Mouse (Mus musculus) megakaryocyte, adult 5-6 weeks (primary cell): ENCODE results near the gene Dus2. TPM values are rescaled to one million over a fixed set of nuclear protein-coding genes. Genes with fewer than 3 reads are reported as not detected.
"Not testable (repeated sequence)": the region's sequence is repeated elsewhere in the genome, so short reads cannot be mapped to it uniquely, and the experiment has no call there.

ENCODE experiments used
- ATAC-seq: 2 replicates; pipeline ENCODE4 v1.8.0; 2016; ENCODE audit warnings: mild to moderate bottlenecking, inconsistent platforms; ENCODE audit not compliant: poor library complexity, severe bottlenecking
- total RNA-seq, 2 experiments: library from RNA; stranded (forward) in 1 of 2; stranded (reverse) in 1 of 2; fragments of 153-499, 151-499 nt in 1 of 2; fragments of 221-1000, 200-1000 nt in 1 of 2; gene quantifications; 2 replicates each; pipeline versions ENCODE4 v1.2.3 to v1.2.4; 2015 to 2017

Dus2 gene
- total RNA-seq, 2 experiments from 2014 or later, result 4.3 to 6.0 TPM

DNA sequence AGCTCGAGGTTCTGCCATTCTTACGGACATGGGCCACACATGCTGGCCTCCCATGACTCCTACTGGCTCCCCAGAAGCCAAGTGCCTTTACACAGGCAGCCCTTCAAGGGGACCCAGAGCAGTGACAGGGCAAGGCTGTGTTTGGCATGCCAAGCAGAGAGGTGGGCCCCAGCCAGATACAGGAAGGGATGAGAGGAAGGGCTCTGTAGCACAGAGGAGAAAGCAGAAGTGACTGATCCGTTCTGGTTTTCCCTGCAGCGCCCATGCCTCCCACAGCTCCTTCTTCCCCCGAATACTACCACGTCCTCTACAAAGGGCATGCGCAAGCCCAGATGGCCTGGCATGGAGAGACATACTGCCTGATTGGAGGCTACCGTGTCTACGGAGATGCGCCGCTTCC is 7.7 kb upstream of the Dus2 start:
- ATAC-seq, result peak; percentile 97

DNA sequence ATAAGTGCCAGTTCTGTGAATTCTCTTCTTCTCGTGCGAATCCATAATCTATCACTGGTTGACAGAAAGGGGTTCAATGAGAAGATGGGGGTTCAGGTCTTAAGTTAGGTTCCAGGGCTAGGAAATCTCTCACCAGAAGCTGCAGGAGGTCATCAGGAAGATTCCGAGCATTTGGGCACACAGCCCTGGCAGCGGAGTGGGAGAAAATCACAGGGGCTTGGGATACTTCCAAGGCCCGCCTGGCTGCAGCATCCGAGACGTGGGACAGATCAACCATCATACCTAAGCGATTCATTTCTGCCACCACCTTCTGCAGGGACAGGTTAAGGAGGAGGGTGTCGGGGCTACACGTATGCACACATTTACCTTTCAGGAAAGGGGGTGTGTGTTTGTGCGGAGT is 2.6 kb upstream of the Dus2 start:
- ATAC-seq, result no peak

DNA sequence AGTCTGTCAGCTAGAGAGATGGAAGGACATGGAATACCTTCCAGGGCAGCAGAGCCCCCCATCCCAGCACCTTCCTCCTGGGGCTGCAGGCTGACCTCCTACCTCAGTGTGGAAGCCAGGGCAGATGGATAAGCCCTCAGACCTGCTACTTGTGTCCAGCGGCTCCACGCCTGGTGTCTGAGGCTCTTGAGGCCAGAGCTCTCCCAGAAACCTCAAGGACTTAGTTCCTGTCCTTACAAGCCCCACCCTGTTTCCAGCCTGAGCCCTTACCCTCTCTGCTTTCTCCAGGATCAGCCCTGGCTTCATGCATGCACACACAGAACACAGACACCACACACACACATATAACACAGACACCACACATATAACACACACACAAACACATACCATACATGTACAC is 409 bp downstream of the Dus2 start:
- no peak for ATAC-seq

DNA sequence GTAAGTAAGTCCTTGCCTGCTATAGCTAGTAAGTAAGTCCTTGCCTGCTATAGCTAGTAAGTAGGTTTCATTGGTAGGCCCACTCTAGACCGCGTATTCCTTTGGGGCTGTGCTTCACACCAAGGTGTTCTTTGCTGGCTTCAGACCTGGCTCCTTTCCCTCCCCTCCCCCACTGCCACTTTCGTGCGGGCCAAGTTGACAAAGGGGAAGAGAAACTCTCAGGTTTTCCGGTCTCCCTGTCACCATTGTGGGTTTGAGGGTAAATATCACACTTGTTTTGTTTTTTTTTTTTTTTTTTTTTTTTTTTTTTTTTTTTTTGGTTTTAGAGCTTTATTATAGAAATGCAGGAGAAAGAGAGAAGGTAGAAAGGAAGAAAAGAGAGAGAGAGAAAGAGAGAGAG is 1.4 kb downstream of the Dus2 start:
- 0 out of 2 replicates have a peak, but pooled peaks have one; percentile 13 for ATAC-seq

DNA sequence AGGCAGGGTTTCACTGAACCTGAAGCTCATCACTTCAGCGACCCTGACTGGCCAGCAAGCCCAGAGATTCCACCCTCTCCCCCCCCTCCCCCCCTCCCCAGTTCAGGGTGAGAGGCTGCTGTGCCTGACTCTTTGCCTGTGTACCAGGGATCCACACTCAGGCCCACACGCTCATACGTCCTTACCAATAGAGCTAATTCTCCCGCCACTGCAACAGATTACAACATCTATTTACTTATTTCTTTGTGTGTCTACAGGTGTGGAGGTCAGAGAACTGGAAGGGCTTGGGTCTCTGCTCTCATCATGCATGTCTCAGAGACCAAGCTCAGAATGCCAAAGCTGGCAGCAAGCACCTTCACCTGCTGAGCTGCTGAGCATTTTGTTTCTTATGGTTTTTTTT is 2.1 kb downstream of the Dus2 start:
- ATAC-seq, result no peak

DNA sequence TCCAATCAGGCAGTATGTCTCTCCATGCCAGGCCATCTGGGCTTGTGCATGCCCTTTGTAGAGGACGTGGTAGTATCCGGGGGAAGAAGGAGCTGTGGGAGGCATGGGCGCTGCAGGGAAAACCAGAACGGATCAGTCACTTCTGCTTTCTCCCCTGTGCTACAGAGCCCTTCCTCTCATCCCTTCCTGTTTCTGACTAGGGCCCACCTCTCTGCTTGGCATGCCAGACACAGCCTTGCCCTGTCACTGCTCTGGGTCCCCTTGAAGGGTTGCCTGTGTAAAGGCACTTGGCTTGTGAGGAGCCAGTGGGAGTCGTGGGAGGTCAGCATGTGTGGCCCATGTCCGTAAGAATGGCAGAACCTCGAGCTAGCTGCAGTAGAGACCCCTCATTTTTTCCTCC is 5.2 kb downstream of the Dus2 start:
- peak; percentile 92 for ATAC-seq

DNA sequence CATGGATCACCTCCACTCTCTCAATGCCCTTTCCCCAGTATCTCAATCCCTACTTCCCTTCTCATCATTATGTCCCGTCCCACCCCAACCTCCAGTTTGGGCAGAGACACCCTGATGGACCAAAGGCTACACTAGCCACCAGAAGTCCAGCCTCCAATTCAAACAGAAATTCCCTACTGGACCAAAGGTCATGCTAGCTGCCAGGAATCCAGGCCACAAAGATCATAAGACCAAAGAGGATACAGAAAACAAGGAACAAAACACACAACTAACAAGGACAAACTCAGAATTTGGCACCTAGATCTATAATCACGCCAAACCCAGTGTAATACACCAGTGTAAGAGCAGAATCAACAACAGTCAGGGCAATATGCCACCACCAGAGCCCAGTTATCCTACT is 7.8 kb downstream of the Dus2 start:
- ATAC-seq, result no peak

DNA sequence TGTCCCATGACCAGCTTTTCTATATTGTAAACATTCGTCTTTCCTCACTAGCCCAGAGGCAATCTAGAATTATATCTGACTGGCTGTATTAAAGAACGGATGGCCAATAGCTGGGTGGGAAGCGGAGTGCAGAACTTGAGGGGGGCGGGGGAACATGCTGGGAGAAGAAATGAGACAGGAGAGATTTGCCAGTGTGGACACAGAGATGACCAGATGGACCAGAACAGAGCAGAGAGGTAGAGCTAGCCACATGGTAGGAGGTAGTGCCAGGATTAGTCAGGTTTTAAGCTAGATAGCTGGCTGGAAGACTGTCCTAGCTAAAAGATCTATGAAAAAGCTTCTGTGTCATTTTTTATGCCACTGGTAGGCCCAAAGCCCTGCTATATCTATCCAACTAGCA is 10.8 kb downstream of the Dus2 start:
- no peak for ATAC-seq

DNA sequence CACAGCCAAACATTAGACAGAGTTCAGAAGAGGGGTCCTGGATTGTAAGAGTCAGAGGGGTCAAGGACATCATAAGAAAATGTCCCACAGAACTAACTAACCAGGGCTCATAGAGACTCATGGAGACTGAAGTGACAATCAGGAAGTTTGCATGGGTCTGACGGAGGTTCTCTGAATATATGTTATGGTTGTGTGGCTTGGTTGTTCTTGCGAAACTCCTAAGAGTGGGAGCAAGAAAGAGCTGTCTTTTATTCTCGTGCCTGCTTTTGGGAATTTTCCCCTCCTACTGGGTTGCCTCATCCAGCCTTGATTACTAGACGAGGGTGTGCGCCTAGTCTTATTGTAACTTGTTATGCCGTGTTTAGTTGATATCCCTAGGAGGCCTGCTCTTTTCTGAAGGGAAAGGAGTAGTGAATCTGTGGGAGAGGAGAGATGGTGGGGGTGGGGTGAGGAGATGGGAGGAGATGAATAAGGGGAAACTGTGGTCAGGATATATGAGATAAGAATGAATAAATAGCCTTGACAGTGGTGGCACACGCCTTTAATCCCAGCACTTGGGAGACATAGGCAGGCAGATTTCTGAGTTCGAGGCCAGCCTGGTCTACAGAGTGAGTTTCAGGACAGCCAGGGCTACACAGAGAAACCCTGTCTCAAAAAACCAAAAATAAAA is 13.5 kb downstream of the Dus2 start:
- ATAC-seq, result peak; percentile 65

DNA sequence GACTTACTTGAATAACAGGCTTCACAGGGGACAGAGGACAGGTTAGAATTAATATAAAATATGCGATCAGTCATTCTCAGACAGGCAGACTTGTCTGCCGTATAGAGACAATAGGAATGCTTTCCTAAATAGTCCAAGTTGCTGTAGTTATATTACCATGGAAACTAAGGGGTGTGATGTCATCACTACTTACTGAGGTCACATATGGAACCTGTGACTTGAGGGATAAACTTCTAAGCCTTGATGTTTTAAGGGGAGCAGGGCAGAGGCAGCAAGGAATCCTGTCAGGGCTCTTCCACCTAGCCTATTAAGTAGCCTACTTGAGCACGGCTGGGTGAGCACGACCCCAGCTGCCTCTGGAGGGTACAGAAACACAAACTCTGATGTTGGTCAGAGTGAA is 14.7 kb downstream of the Dus2 start, which contains the start of gene Dpep2nb:
Gene Dpep2nb (minus strand): TSS at position 101 of the 400 bp plus-strand sequence.
- ATAC-seq, result no peak

DNA sequence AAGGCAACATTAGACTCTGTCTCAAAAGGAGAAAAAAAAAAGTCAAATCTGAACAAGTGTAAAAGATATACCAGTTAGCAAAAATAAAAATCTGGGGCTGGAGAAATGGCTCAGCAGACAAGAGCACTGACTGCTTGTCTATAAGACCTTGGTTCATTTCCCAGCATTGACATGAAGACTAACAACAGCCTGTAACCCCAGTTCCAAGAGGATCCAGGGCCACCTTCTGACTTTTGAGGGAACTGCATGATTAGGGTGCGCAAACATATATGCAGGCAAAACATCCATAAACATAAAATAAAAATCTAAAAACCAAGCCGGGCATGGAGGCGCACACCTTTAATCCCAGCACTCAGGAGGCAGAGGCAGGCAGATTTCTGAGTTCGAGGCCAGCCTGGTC is 15.3 kb downstream of the Dus2 start:
- no peak for ATAC-seq

DNA sequence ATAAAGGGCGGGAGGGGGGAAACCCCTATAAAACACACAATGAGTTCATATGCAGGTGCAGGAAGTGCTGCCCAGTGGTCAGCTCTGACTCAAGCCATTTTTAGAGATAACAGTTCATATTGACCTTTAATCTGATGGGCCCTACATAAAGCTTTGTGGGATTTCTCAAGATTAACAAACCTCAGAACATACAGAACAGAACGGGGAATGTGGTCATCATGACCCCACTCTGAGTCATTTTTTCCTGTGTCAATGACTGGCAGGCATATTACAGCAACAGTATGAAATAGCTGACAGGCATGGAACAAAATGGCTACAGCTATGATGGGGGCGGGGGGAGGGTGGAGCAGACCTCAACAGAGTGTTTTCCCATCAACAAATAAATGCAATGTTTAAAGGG is 16.0 kb downstream of the Dus2 start:
- peak; percentile 47 for ATAC-seq

DNA sequence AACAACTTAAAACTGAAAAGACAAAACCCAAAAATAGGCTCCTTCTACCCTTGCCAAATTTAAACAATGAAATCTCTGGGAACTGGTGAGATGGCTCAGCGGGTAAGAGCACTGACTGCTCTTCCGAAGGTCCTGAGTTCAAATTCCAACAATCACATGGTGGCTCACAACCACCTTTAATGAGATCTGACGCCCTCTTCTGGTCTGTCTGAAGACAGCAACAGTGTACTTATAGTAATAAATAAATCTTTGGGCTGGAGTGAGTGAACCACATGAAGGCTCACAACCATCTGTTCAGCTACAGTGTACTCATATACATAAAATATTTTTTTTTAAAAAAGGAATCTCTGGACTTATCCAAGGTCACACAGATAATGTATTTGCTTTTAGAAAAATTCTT is 16.8 kb downstream of the Dus2 start:
- ATAC-seq, result not testable (repeated sequence)

DNA sequence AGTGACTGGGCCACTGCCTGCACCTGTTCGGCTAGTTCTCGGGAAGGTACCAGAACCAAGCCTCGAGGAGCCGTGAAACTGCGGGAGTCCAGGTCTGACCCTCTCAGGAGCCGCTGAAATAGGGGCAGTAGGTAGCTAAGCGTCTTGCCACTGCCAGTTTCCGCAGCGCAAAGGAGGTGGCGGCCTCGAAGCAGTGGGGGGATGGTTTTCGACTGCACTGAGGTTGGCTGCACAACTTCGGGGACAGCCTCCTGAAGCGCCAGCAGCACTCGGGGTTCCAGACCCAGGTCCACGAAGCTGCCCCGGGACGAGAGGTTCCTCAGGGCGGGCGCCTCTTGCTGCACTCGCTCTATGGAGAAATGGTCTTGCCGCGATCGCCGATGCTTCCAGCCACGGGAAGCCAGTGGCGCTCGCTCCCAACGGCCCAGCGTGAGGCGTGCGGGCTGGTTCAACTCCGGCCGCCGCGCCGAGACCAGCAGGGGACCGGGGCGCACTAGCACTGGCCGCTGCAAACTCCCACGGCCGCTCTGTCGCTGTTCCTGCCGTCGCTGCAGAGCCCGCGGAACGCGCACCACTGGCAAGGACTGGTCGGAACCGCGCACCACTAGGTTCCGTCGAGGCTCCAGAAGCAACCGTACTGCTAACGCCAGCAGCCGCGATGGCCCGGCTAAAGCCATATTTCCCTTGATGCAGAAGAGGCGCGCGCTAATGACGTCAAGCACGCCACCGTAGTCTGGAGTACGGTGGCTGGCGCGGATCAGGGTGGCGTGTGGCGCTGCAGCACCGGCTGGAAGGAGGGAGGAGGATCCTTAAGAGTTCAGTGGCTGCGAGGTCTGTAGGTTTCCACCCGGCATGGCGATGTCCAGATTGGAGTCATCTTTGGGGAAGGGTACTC is 19.9 kb downstream of the Dus2 start:
- ATAC-seq, result peak; percentile 93

DNA sequence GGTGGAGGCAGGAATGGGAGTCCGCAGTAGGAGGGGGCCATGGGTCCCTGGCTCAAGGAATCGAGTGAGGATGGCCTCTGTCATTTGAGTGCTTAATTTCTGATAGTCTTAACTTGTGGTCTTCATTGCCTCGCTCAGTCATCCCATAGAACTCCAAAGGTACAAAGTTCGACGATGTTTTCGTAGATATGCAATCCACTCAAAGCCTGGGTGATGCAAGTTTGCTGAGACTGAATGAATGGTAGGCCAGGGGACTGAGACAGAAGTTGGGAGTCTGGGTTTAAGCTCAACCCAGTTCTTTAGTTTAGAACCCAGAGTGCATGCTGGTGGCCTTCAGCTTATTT is 20.5 kb downstream of the Dus2 start, which contains the start of gene Ddx28:
Gene Ddx28 (minus strand): TSS at position 240 of the 344 bp plus-strand sequence.
- ATAC-seq, result no peak

DNA sequence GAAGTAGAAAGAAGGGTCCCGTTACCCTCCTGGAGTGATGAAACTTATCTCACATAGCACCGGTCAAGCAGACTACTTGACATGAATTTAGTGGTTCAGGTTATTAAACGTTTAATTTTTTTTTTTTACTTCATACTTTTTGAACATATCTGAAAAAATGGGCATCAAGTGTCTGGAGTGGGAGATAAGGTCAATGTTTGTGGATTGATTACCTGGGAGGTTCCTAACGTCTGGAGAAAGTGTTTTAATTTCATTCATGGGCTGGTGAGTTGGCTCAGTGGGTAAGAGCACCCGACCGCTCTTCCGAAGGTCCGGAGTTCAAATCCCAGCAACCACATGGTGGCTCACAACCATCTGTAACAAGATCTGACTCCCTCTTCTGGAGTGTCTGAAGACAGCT is 21.1 kb downstream of the Dus2 start:
- ATAC-seq, result not testable (repeated sequence)

DNA sequence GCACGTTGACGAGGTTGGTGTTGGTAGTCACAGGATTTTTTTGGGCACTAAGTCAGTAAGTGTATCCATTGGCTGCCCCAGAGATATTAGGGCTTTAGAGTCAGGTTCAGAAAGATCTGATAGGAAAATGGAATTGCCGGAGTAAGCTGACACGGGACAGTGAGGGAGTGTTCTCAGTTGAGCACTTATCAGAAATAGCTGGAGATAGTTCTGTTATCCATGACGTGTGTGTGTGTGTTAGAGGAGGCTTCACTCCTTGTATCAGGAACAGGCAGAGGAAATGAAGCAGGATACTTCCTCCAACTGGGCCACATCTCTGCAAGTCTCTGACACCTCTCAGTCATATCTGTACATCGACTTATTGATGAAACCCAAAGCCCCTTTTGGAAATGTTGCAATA is 25.1 kb downstream of the Dus2 start:
- ATAC-seq, result no peak

DNA sequence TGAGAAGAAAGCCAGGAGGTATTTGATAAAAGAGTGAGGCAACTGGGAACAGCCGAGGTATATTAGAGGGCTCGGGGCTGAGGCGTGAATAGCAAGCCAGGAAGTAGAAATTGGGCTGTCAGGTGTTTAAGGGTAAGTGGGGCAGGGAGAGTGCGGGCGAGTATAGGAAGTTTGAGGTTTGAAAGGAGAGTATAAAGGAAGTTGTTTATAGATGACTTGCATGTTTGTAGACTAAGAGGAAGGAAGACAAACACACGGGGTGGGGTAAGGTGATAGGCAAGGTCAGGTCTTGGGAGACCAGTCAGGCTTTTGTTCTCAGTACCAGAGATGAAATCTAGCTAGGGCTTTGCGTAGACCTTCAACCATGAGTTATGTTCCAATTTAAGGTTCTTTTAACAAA is 26.0 kb downstream of the Dus2 start:
- peak; percentile 99 for ATAC-seq

DNA sequence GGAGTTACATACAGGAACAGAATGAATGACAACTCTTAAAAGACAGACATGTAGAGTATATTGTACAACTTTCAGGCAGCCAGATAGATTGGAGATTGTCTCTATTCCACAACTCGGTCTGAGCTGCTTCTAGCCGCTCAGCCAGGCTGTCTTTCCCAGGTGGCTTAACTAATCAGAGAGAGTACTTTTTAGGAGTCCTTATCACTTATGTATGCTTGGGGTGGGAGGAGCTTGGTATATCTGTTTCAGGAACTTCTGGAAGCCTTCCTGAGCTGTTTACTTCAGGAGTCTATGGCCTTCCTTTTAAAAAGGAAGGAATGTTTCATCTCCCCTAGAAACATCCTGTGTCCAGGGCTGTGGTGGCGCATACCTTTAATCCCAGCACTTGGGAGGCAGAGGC is 26.9 kb downstream of the Dus2 start:
- ATAC-seq, result no peak

DNA sequence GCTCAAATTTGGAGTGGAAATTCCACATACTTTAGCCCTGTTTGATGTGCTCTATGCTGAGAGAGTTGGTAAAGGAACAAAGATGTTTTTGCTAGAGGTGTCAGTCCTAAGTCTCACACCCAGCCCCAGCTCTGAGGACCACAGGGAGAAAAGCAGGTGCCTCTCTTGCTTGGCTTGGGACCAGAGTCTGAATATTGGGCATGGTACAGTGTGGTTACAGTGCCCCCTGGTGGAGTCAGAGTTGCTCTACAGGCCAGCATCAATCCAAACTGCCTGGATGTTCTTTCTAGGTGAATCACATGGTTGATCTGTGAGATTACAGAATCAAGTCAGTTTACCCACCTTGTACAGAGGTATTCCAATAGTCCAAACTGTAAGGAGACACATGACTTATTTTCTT is 31.3 kb downstream of the Dus2 start:
- ATAC-seq, result peak; percentile 95

DNA sequence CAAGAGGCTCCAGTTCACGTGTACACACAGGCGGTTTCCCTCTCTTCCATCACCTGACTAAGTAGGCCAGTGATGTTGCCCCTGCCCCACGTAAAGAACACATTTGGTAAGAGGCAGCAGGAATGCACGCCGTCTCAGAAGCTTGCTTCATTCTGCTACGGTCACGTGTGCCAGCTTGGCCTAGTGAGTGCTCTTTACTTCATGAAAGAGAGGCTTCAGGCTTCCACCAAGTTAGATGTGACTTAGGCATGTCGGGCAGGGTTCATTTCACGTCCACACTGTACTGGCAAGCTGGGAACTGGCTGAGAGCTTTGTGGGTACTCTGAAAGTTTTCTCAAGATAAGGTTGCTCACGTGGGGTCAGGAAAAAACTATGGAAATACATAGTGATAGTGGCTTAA is 47.6 kb downstream of the Dus2 start:
- ATAC-seq, result peak; percentile 15; the same call in 1 of the 2 replicates

DNA sequence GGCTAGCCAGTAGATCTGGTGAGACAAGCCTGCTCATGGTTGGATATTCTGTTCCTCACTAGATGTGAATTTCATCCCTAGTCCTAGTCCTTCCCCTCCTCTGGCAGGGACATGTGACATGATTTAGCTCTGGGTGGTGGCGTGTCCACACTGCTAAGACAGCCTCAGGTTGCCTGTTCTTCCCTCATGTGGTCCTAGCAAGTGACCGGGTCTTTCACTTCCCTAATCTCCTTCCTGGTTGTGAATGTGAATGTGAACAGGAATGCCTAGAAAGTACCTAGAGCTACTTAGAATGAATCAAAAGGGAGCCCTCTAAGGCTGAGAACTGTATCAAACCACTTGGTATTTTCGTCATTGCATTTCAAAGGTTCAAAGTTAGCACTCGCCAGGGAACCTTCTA is 48.5 kb downstream of the Dus2 start:
- peak; percentile 82 for ATAC-seq
